Mouse (Mus musculus): ENCODE data around the gene Zc3h7b. TPM values are rescaled to one million over a fixed set of nuclear protein-coding genes. Genes with fewer than 3 reads are reported as not detected.

Gene Zc3h7b
- total RNA-seq, 2 experiments from 2014 or later, result 192 to 212 TPM

DNA sequence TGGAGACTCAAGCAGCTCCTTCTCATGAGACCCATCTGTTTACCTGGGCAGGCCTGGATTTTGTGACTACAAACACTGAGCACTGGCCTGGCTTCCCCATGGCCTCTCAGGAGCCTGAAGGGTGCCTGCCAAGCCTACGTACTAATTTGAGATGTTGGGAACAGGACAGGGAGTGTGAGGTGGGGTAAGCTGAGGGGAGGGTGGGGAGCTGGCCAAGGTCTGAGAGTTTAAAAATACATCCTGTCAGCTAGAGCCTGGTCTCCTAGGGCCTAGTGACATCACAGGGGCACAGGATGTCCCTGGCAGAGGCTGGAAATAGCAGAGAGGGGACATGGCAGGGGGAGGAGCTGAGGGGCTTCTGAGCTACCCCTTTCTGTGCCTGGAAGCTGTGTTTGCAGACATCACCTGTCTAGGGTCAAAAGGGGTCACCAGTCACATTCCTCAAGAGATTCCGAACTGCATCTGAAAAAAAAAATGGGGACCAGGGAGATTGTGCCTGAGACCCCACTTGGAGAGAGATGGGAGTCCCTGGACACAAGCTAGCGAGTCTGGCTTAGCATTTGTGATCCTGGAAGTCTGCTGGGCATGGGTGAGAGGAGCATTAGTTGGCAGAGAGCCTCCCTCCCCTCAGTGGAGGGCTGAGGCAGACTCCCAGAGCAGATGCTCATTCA, 89.4 kb downstream of the Zc3h7b start:
- intact Hi-C loops (cut with DNase I), result no loop called here

DNA sequence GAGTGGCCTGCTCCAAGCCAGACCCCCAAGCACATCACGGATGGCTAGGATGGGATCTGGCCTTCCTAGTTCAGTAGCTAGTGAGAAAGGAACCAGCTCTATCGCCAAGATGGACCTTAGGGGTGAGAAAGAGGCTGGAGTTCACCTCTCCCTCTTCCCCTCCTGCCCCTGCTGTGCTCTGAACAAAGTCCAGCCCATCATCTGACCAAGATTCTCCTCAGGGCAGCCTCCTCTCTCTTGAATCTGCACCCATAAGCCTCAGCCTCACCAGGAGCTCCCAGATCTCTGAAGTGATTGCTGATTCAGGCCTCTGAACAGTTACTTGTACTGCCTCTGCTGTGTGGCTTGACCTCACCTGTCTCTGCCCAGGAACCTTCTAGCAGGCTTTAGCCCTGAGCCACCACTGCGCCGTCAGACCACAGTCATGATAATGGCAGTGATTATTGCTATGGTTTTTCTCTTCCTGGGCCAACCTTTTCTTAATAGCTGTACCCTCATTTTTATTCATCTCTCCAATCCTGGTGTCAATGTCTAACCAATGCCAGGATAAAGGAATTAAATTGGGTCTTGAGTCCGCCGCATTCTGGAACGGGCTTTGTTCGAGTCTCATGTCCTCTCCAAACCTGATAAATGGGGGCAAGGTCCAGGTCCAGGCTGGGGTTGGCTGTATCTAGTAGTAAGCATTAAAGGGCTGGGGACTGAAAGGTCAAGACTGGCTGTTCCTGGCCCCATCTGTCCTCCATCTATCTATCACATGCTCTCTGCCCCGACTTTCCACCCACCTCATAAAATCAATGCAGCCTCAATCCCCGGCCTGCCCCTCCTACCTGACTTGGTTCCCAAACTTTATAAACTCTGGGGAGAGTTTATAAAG, 90.4 kb downstream of the Zc3h7b start:
- DNase-seq (ENCODE audit: extremely low spot score in 1 of 2, low spot score in 2 of 2), result no peak
- intact Hi-C loops (cut with DNase I), result no loop called here

More for the DNA sequence above, 89.4 kb downstream of the Zc3h7b start:
- DNase-seq (ENCODE audit: extremely low spot score in 1 of 2, low spot score in 2 of 2), result no peak

DNA sequence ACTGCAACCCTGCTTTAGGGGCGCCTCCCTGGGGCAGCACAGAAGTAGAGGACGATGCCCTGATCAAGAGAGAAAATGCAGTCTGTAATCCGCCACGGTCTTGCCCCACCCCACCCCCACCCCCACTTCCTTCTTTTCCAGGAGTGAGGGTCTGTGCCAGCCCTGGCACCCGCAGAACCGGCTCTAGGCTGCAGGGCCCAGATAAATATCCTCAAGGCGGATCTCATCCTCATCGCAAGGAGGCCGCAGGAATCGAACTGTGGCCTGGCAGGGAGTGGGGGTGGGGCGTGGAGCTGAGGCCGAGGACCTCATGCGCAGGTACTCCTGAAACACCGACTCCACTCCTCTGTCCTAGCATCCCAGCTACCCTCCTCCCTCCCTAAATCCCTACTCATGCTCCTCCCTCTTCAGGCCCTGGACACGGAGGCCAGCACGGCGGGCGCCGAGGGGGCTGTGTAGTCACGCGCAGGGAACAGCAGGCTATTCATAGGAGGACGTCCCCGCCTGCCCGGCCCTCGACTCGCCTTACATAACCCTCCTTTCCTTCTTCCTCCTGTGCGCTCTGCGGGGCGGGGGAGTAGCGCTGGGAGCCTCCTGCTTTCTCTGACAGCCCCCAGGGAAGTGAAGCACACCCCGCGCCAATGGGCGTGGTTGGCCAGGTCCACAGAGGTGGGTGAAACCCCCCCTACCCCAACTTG, 91.4 kb downstream of the Zc3h7b start:
- peak; percentile 78 to 93 for DNase-seq (ENCODE audit: extremely low spot score in 1 of 2, low spot score in 2 of 2)
- intact Hi-C loops (cut with DNase I), result no loop called here

DNA sequence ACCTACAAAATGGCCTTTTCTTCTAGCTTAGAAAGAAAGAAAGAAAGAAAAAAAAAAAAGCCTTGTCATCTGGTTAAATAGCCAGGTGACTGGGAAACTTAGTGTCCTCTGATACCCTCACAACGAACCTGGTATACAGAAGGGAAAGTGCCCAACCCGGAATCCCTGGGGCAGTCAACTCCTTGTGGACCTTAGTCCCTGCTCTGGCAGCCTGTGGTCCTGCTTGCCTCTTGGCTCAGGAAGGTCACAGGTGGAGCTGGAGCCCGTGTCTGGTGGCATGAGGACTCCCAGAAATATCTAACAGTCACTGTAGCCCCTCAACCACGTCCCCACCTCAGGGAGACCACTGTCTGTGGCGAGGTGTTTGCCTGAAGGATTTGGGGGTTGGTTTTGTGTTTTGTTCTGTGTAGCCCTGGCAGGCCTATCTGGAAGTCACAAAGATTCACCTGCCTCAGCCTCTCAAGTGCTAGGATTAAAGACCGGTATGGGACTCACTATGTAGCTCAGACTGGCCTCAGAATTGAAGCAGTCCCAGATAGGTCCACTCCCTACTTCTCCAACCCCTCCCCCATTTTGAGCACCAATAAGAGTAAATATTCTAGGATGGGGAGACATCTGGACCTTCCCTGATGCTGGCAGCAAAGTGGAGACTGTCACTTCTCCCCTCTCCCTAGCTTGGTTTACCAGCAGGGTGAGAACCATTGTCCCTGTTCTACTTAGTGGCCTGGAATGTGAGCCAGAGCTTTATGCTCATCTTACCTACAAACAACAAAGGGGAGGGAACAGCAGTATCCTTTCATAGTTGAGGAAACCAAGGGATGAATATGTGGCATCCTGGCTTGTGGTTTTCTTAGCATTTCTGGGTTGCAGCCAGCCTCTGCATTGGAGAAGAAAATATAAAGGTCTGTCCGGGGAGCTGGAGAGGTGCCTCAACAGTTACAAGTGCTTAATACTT, 92.4 kb downstream of the Zc3h7b start:
- DNase-seq (ENCODE audit: extremely low spot score in 1 of 2, low spot score in 2 of 2), result no peak
- intact Hi-C loops (cut with DNase I), result no loop called here

DNA sequence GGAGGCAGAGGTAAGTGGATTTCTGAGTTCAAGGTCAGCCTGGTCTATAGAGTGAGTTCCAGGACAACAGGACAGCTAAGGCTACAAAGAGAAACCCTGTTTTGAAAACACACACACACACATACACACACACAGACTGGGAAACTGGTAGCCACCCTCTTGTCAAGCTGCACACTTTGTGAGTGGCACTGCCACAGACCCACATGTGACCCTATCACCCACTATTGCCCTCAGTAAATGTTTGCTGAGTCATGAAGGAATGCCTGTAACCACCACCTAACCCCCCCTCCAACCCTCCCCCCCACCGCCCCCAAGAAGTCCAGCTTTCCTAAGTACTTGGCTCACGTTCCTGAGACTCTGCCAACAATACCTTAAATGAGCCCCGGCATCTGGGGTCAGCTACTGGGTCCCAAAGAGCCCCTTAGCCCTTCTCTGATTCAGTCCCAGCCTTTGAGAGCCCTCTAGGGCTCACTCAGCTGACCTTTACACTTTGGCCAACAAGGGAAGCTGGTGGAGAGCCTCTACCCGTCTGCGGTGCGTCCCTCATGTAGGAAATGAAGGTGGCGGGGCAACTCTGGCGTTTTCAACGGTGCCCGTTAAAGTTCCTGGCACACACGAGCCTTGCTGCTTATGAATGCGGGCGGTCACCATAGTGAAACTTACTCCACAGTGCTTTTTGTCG, 93.8 kb downstream of the Zc3h7b start:
- intact Hi-C loops (cut with DNase I), result no loop called here
- DNase-seq (ENCODE audit: extremely low spot score in 1 of 2, low spot score in 2 of 2), result no peak

DNA sequence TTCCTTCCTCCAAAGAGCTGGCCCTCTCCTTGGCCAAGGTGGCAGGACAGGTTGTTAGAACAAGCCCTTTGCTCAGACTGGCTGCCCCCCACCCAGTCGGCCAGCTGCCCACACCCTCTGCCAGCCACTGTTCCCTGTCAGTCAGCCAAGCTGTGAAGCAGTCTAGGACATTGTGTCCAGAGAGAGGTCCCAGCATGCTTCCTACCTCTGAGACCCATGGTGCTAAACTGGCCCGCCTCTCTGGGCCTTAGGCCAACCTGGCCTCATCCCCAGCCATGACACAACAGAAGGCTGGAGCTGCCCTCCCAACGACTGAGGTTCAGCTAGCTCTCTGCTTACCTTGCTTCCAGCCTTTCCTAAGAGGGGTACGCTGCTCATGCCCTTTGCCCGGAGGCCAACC, 94.8 kb downstream of the Zc3h7b start:
- intact Hi-C loops (cut with DNase I), result no loop called here
- DNase-seq (ENCODE audit: extremely low spot score in 1 of 2, low spot score in 2 of 2), result peak; percentile 72 to 84

DNA sequence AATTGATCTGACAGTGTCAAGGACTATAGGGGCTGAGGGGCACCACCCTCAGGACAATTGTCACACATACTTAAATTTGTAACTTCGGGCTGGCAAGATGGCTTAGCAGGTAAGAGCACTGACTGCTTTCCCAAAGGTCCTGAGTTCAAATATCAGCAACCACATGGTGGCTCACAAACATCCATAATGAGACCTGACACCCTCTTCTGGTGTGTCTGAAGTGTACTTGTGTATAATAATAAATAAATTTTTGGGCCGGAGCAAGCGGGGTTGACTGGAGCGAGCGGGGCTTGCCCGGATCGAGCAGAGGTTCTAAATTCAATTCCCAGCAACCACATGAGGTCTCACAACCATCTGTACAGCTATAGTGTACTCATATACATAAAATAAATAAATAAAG, 95.4 kb downstream of the Zc3h7b start:
- no peak for DNase-seq (ENCODE audit: extremely low spot score in 1 of 2, low spot score in 2 of 2)
- intact Hi-C loops (cut with DNase I), result no loop called here

DNA sequence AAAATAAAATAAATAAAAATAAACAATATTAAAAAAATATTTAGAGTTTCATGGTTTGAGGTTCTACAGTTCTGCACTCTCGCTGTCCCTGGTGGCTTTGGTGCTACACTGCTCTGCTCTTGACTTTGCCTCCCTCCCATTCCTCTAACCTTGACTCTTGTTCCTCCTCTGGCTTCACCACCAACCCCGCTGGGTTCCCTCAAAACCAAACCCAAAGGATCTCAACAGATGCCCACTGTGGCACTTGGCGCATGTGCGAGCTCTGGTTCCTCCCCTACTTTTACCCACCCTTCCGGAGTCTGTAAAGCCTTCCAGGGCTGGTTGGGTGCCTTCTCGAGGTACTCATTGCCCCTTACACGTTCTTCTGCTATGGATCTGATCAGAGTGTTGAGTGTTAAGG, 97.4 kb downstream of the Zc3h7b start:
- intact Hi-C loops (cut with DNase I), result no loop called here
- DNase-seq (ENCODE audit: extremely low spot score in 1 of 2, low spot score in 2 of 2), result no peak

DNA sequence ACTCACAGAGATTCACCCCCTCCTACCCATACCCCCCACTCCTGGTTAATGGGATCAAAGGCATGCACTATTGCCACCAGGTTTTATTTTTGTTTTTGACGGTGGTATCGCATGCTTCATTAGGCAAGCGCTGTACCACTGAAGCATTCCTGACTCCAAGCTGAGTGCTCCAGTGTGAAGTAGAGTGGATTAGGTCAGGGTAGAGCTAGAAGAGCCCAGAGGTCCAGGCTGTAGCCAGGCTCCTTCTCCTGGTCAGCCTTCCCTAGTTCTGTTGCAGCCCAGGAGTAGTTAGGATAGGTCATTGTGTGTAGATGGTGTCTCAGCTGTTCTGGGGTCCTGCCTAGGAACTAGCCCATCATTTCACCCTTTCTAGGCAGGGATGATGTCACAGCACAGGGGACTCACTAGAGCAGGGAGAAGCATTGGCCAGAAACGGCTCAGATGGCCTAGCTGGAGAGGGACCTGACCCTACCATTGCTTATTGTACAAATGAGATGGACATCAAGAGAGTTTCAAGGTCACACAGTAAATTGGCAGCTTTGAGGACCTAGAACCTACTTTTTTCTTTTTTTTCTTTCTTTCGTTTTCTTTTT, 100.3 kb downstream of the Zc3h7b start:
- intact Hi-C loops (cut with DNase I), result no loop called here
- no peak for DNase-seq (ENCODE audit: extremely low spot score in 1 of 2, low spot score in 2 of 2)

DNA sequence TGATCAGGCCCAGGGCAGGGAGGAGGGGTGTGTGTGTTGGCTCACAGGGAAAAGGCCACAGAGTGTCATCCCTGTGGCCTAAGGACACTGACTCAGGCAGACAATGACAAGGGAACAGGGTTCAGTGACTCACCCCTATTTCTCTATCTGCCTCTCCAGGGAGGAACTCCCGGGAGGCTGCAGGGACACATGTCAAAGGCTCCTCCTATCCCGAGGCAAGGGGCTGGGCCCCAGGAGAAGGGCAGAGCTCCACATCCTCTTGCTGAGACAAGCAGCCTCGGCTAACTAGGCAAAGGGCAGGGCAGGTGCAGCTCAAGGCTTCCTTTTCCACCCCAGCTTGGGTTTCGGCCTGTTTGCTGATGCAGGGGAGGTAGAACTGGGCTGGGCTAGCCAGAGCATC, 100.9 kb downstream of the Zc3h7b start:
- DNase-seq (ENCODE audit: extremely low spot score in 1 of 2, low spot score in 2 of 2), result peak in 1 of 2 experiments; percentile 59
- intact Hi-C loops (cut with DNase I), result no loop called here

Other genes starting within 250 kb of the Zc3h7b start
- gene Ep300, start 159.7 kb upstream of the Zc3h7b start, total RNA-seq (2021), result 10 to 100 TPM; 58.3 to 60.3 TPM
- gene L3mbtl2, start 81.2 kb upstream of the Zc3h7b start, total RNA-seq (2021), result 10 to 100 TPM; 35.9 to 37.1 TPM
- 10 to 100 TPM; 20.6 to 25.4 TPM for gene Chadl, start 47.8 kb upstream of the Zc3h7b start, total RNA-seq (2021)
- gene Rangap1, start 473 bp downstream of the Zc3h7b start, total RNA-seq (2021), result 100 to 1,000 TPM; 200 to 211 TPM
- 100 to 1,000 TPM; 121 to 143 TPM for gene Tef, start 57.4 kb downstream of the Zc3h7b start, total RNA-seq (2021)
- 10 to 100 TPM; 25.5 to 29.9 TPM for gene Tob2, start 113.7 kb downstream of the Zc3h7b start, total RNA-seq (2021)
- 10 to 100 TPM; 42.6 to 44.5 TPM for gene Phf5a, start 126.9 kb downstream of the Zc3h7b start, total RNA-seq (2021)
- 100 to 1,000 TPM; 392 to 412 TPM for gene Aco2, start 127.3 kb downstream of the Zc3h7b start, total RNA-seq (2021)
- 10 to 100 TPM; 44.8 to 55.0 TPM for gene Polr3h, start 181.2 kb downstream of the Zc3h7b start, total RNA-seq (2021)
- gene Csdc2, start 191.7 kb downstream of the Zc3h7b start, total RNA-seq (2021), result 100 to 1,000 TPM; 154 to 156 TPM
- 100 to 1,000 TPM; 177 TPM for gene Pmm1, start 215.9 kb downstream of the Zc3h7b start, total RNA-seq (2021)
- gene 1700029P11Rik, start 235.5 kb downstream of the Zc3h7b start, total RNA-seq (2021), result not detected
- gene Xrcc6, start 242.8 kb downstream of the Zc3h7b start, total RNA-seq (2021), result 10 to 100 TPM; 27.9 to 29.9 TPM